Mouse (Mus musculus): ENCODE results near the gene Smdt1. TPM values are rescaled to one million over a fixed set of nuclear protein-coding genes. Genes with fewer than 3 reads are reported as not detected.
A peak's percentile ranks its signal among the peaks of the same experiment; 100 is the strongest.

Gene Smdt1
- polyA plus RNA-seq, 1 experiment from 2014 or later, result 175 TPM

DNA sequence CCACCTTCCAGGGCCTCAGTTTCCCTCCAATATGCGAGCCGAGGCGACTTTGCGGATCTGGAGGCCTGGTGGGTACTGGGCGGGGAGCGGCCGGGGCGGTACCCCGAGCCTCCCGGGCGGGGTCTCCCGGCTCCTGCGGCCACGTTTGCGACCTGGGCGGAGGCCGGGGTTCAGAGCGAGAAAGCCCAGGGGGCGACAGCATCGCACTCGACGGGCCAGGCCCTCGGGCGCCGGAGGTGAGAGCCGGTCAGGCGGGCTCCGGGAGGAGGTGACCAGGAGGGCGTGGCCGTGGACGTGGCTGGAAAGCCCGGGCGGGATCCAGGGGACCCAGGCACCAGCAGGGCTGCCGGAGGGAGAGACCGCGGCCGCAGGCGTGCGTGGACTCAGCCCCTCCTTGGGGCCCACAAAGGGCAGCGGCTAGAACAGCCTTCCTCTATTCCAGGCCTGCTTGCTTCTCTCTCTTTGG is 2.3 kb downstream of the Smdt1 start:
- H3K27me3 ChIP-seq (ENCODE audit: control insufficient read depth, insufficient read depth, low read depth, low read length), result no peaks in the 10 kb centered on the region

DNA sequence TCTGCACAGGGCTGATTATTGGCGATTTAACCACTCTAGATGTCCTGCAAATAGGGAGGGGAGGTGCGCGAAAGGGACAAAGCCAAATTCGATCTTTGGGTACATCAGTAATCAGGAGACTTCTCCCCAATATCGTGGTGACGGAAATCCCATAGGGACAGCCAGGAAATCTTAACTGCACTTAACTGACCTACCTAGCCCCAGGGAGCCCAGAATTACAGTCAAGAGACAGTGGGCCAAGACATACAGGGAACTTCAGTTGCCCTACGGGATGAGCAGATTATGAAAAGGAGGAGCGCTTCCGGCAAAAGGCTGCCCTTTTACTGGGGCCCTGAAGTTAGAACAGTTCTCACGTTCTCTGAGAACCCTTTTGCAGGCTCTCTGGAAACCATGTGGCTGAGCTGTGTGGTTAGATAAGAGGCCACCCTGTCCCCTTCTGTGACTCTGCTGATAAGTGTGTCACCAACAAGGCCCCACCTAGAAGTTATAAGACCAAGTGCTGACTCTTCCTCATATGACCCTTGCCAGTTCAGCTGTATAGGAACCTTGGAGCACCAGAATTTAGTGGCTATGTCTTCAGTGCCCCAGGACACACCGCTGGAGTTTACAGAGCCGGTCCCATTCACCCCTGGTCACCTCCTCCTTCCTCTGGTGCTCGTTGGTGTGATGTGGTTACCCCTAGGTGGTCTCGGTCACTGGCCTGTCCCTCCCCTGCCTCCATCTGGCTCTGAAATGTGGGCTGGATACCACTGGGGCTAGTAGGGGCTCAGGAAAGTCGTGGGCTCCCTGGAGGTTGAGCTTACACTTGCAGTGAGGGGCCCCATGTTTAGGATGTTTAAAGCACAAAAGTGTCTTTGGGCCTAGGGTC is 3.1 kb downstream of the Smdt1 start:
- peak overlapping the region; percentile 94 for H3K4me2 ChIP-seq (ENCODE audit: low read depth, low read length)
- peak overlapping the region; percentile 69 for H3K4me3 ChIP-seq (ENCODE audit: low read depth, low read length)
- no peaks in the 10 kb centered on the region for H3K27me3 ChIP-seq (ENCODE audit: control insufficient read depth, insufficient read depth, low read depth, low read length)
- H3K36me3 ChIP-seq (ENCODE audit: control insufficient read depth, insufficient read depth), result peaks cover 12% of the 10 kb centered on the region
- WGBS (ENCODE audit: insufficient replicate concordance), result 8% methylated on average over 15 of the region's 15 CpGs
- H3K27ac ChIP-seq (ENCODE audit: low read length), result peak overlapping the region; percentile 100
- no peaks in the 10 kb centered on the region for H3K9me3 ChIP-seq (replicated peaks; ENCODE audit: control insufficient read depth, low read length)
- peak; percentile 62 for ATAC-seq (ENCODE audit: low read depth)
- peak overlapping the region; percentile 96 for H3K9ac ChIP-seq (ENCODE audit: low read depth, low read length)
- peaks cover 75% of the 10 kb centered on the region for H3K4me1 ChIP-seq (ENCODE audit: control insufficient read depth, low read depth, low read length)

More for the DNA sequence above, 2.3 kb downstream of the Smdt1 start:
- Histone ChIP-seq H3K4me2 (ENCODE audit: low read depth, low read length) (peak overlapping the region; percentile 94), H3K4me3 (ENCODE audit: low read depth, low read length) (peak overlapping the region; percentile 69), H3K36me3 (ENCODE audit: control insufficient read depth, insufficient read depth) (peaks cover 20% of the 10 kb centered on the region), H3K9ac (ENCODE audit: low read depth, low read length) (peak overlapping the region; percentile 96), H3K9me3 (replicated peaks; ENCODE audit: control insufficient read depth, low read length) (no peaks in the 10 kb centered on the region), H3K27ac (ENCODE audit: low read length) (peak overlapping the region; percentile 100), H3K4me1 (ENCODE audit: control insufficient read depth, low read depth, low read length) (peaks cover 78% of the 10 kb centered on the region)
- WGBS (ENCODE audit: insufficient replicate concordance), result under 1% methylated on average over 38 of the region's 40 CpGs
- ATAC-seq (ENCODE audit: low read depth), result peak; percentile 22

DNA sequence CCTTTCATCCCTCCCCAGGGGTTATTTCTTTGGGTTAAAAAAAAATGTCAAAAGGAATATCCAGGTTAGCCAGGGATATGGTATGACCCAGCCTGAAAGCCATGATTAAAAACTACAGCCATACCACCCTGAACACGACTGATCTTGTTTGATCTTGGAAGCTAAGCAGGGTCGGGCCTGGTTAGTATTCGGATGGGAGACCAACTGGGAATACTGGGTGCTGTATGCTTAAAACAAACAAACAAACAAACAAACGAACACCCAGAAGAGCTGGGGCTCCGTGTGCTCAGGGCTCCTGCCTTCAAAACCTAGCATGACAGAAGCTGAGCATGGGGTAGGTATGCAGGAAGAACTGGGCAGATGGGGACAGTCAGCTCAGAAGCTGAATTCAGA is 3.8 kb downstream of the Smdt1 start:
- Histone ChIP-seq H3K4me2 (ENCODE audit: low read depth, low read length) (peak overlapping the region; percentile 94), H3K27me3 (ENCODE audit: control insufficient read depth, insufficient read depth, low read depth, low read length) (no peaks in the 10 kb centered on the region), H3K4me3 (ENCODE audit: low read depth, low read length) (peak overlapping the region; percentile 69), H3K36me3 (ENCODE audit: control insufficient read depth, insufficient read depth) (peaks cover 11% of the 10 kb centered on the region), H3K9ac (ENCODE audit: low read depth, low read length) (peak overlapping the region; percentile 96), H3K27ac (ENCODE audit: low read length) (peak overlapping the region; percentile 100), H3K4me1 (ENCODE audit: control insufficient read depth, low read depth, low read length) (peaks cover 75% of the 10 kb centered on the region), H3K9me3 (replicated peaks; ENCODE audit: control insufficient read depth, low read length) (no peaks in the 10 kb centered on the region)
- no peak for ATAC-seq (ENCODE audit: low read depth)
- WGBS (ENCODE audit: insufficient replicate concordance), result 38% methylated on average over 5 of the region's 5 CpGs

DNA sequence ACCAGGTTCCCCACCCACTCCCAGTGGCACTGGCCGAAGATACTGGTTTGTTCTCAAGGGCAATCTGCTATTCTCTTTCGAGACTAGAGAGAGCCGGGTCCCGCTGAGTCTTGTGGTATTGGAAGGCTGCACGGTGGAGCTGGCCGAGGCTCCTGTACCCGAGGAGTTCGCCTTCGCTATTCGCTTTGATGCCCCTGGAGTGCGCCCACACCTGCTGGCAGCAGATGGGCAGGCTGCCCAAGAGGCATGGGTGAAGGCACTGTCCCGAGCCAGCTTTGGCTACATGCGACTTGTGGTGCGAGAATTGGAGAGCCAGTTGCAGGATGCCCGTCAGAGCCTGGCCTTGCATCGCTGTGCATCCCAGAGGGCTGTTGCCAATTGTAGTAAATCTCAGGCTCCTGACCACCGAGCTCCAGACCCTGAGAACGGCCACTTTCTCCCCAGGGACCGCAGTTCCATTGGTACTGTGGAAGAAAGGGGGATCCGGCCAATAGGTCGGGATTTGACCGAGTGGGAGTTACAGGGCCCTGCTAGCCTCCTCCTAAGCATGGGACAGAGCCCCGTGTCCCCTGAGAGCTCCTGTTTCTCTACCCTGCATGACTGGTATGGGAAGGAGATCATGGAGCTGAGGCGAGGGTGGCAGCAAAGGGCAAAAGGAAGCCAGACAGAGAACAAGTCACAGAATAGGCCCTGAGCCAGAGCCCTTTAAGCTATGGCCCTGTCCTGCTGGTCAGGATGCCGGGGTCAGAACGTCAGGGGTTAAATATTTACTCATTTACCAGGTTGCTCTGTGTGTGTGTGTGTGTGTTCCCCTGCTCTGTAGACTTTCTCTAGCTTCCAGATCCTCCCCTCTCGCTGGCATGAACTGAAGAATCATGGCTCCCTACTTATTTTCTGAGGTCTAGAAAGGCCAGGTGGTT is 4.9 kb downstream of the Smdt1 start:
- H3K36me3 ChIP-seq (ENCODE audit: control insufficient read depth, insufficient read depth), result peaks cover 20% of the 10 kb centered on the region
- H3K4me3 ChIP-seq (ENCODE audit: low read depth, low read length), result peak overlapping the region; percentile 69
- H3K9me3 ChIP-seq (replicated peaks; ENCODE audit: control insufficient read depth, low read length), result no peaks in the 10 kb centered on the region
- 82% methylated on average over 27 of the region's 27 CpGs for WGBS (ENCODE audit: insufficient replicate concordance)
- no peak for ATAC-seq (ENCODE audit: low read depth)
- H3K4me1 ChIP-seq (ENCODE audit: control insufficient read depth, low read depth, low read length), result peaks cover 80% of the 10 kb centered on the region
- H3K9ac ChIP-seq (ENCODE audit: low read depth, low read length), result peak overlapping the region; percentile 96
- H3K27me3 ChIP-seq (ENCODE audit: control insufficient read depth, insufficient read depth, low read depth, low read length), result no peaks in the 10 kb centered on the region
- H3K4me2 ChIP-seq (ENCODE audit: low read depth, low read length), result peak overlapping the region; percentile 94
- H3K27ac ChIP-seq (ENCODE audit: low read length), result peak overlapping the region; percentile 100

DNA sequence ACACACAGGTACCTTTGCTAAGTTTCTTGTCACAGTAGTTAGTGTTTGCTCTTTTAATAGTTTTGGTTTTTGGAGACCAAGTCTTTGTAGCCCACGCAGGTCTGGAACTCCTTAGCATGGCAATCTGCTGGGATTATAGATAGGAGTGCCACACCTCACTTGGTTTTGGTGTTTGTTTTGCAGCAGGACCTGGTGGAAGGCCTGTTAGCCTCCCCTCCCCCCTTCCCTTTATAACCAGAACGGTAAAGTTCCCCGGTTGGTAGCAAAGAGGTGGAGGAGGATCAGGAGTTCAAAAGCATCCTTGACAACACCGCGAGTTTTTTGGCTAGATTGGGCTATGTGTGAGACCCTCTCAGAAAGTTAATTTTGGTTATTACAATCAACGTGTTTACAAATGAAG is 6.2 kb downstream of the Smdt1 start:
- ATAC-seq (ENCODE audit: low read depth), result no peak
- peak overlapping the region; percentile 96 for H3K9ac ChIP-seq (ENCODE audit: low read depth, low read length)
- H3K4me3 ChIP-seq (ENCODE audit: low read depth, low read length), result peak overlapping the region; percentile 38

DNA sequence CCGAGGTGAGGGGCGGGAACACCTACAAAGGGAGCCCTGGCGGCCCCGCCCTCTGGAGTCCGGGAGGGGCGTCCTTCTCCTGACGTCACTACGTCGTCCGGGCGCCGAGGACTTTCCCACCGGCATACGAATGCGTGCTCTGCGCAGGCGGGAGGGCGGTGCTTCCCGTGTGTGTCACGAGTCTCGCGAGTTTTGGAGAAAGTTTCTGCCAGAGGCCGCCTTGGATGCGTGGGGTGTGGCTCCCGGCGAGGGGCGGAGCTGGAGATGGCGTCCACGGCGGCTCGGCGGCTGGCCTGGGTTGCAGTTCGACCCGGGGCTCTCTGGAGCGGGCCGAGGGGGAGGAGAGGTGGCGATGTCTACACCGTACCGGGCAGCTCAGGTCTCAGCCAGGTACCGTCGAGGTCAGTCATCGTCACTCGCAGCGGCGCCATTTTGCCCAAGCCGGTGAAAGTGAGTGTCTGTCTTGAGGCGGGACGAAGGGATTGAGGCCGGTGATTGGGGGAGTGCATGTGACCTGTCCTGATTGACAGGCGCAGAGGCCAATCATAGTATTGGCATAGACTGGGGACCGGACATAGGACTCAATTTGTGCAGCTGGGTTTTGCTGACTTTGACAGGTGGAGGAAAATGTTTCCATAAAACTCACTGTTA is 7.2 kb downstream of the Smdt1 start:
- WGBS (ENCODE audit: insufficient replicate concordance), result 0% methylated on average over 51 of the region's 51 CpGs
- H3K36me3 ChIP-seq (ENCODE audit: control insufficient read depth, insufficient read depth), result peaks cover 42% of the 10 kb centered on the region
- H3K4me3 ChIP-seq (ENCODE audit: low read depth, low read length), result peak overlapping the region; percentile 85
- peak overlapping the region; percentile 87 for H3K9ac ChIP-seq (ENCODE audit: low read depth, low read length)
- ATAC-seq (ENCODE audit: low read depth), result peak; percentile 85
- peak overlapping the region; percentile 96 for H3K27ac ChIP-seq (ENCODE audit: low read length)
- peaks cover 77% of the 10 kb centered on the region for H3K4me1 ChIP-seq (ENCODE audit: control insufficient read depth, low read depth, low read length)
- H3K9me3 ChIP-seq (replicated peaks; ENCODE audit: control insufficient read depth, low read length), result no peaks in the 10 kb centered on the region
- no peaks in the 10 kb centered on the region for H3K27me3 ChIP-seq (ENCODE audit: control insufficient read depth, insufficient read depth, low read depth, low read length)
- peak overlapping the region; percentile 74 for H3K4me2 ChIP-seq (ENCODE audit: low read depth, low read length)

More for the DNA sequence above, 6.2 kb downstream of the Smdt1 start:
- WGBS (ENCODE audit: insufficient replicate concordance), result 52% methylated on average over 6 of the region's 6 CpGs
- Histone ChIP-seq H3K9me3 (replicated peaks; ENCODE audit: control insufficient read depth, low read length) (no peaks in the 10 kb centered on the region), H3K27me3 (ENCODE audit: control insufficient read depth, insufficient read depth, low read depth, low read length) (no peaks in the 10 kb centered on the region), H3K4me1 (ENCODE audit: control insufficient read depth, low read depth, low read length) (peaks cover 78% of the 10 kb centered on the region), H3K36me3 (ENCODE audit: control insufficient read depth, insufficient read depth) (peaks cover 33% of the 10 kb centered on the region), H3K4me2 (ENCODE audit: low read depth, low read length) (peak overlapping the region; percentile 94), H3K27ac (ENCODE audit: low read length) (peak overlapping the region; percentile 100)

DNA sequence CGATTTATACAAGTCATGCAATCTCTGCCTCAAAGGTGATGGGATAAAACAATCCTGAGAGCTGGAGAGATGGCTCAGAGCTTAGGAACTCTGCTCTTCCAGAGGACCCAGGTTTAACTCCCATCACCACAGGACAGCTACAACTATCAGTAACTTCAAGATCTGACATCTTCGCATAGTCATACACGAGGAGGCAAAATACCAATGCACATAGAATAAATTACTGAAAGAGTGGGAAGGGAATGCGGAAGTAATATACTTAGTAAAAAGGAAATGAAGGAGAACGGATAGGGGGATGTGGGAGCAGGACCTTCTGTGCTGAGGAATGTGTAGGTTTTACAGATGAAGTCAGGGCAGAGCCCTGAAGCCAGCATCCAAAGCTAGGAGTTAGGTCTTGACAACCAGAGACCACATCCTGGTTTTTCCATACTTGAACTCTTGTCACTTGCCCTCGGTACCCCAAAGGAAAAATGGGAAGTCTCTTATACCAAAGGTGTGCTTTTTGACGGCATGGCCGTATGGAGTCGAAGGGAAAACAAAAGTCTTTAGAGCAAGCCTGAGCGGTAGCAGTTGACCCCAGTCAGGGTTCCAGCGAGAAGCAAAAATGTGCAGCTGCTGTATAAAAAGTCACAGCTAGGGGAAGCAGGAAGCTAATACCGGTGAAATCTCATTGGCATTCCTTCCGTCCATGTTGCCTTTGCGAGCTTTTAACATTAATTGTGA is 8.0 kb downstream of the Smdt1 start:
- H3K4me3 ChIP-seq (ENCODE audit: low read depth, low read length), result peak overlapping the region; percentile 85
- no peaks in the 10 kb centered on the region for H3K9me3 ChIP-seq (replicated peaks; ENCODE audit: control insufficient read depth, low read length)
- no peak for ATAC-seq (ENCODE audit: low read depth)
- peak overlapping the region; percentile 87 for H3K9ac ChIP-seq (ENCODE audit: low read depth, low read length)
- peak overlapping the region; percentile 96 for H3K27ac ChIP-seq (ENCODE audit: low read length)
- H3K4me2 ChIP-seq (ENCODE audit: low read depth, low read length), result peak overlapping the region; percentile 74
- H3K4me1 ChIP-seq (ENCODE audit: control insufficient read depth, low read depth, low read length), result peaks cover 81% of the 10 kb centered on the region
- H3K36me3 ChIP-seq (ENCODE audit: control insufficient read depth, insufficient read depth), result peaks cover 42% of the 10 kb centered on the region
- H3K27me3 ChIP-seq (ENCODE audit: control insufficient read depth, insufficient read depth, low read depth, low read length), result no peaks in the 10 kb centered on the region
- WGBS (ENCODE audit: insufficient replicate concordance), result 34% methylated on average over 14 of the region's 14 CpGs

DNA sequence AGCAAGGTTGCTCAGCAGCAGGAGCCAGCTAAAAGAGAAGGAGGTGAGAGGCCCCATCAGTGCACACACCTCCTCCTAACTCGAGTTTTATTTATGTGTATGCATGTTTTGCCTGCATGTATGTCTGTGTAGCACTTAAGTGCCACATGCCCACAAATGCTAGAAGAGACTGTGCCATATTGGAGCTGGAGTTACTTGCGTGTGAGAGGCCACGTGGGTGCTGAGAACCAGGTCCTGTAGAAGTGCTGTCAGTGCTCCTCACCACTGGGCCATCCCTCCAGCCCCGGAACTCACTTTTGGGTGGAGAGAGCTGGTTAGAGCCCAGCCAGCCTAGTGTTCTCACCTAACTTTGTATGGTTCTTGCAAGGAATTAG is 8.5 kb downstream of the Smdt1 start:
- Histone ChIP-seq H3K36me3 (ENCODE audit: control insufficient read depth, insufficient read depth) (peaks cover 42% of the 10 kb centered on the region), H3K4me3 (ENCODE audit: low read depth, low read length) (peak overlapping the region; percentile 85), H3K4me2 (ENCODE audit: low read depth, low read length) (peak overlapping the region; percentile 74), H3K9ac (ENCODE audit: low read depth, low read length) (peak overlapping the region; percentile 87), H3K9me3 (replicated peaks; ENCODE audit: control insufficient read depth, low read length) (no peaks in the 10 kb centered on the region), H3K4me1 (ENCODE audit: control insufficient read depth, low read depth, low read length) (peaks cover 81% of the 10 kb centered on the region), H3K27ac (ENCODE audit: low read length) (peak overlapping the region; percentile 96), H3K27me3 (ENCODE audit: control insufficient read depth, insufficient read depth, low read depth, low read length) (no peaks in the 10 kb centered on the region)
- ATAC-seq (ENCODE audit: low read depth), result no peak
- WGBS (ENCODE audit: insufficient replicate concordance), result 56% methylated on average over 4 of the region's 4 CpGs
